Mouse (Mus musculus): ENCODE measurements at regions not wholly inside any gene's neighbourhood (a gene's known extent, or its start where the extent isn't known, plus 50 kb on each side); places are given as distances from the start of the nearest gene placed in this dataset.
"Not testable (repeated sequence)": the region's sequence is repeated elsewhere in the genome, so short reads cannot be mapped to it uniquely, and the experiment has no call there.

DNA sequence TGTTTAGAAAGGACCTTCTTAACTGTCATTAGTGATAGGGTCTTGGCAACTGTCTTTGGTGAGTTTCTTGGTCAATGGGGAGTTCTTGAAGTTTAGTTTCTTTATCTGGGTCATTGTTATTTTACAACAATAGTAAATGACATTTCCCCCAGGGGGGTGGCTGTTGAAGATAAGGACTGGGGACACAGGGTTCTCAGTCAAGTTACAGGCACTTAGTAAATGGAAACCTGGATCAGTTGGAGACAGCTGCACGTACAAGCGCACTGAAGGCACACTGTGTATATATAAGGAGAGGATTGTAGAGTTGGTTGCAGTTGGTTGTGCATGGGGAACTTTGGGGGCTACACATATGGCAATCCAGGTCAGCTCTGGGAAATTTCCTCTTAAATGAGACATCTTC is 169.2 kb upstream of the Serp2 start:
- 98% methylated on average over 2 of the region's 2 CpGs for WGBS
- H3K4me3 ChIP-seq, result no peak overlapping the region
- H3K4me1 ChIP-seq (replicated peaks), result no peaks in the 10 kb centered on the region
- no peak overlapping the region for H3K9ac ChIP-seq
- no peak overlapping the region for H3K4me2 ChIP-seq
- H3K36me3 ChIP-seq, result no peaks in the 10 kb centered on the region
- no peaks in the 10 kb centered on the region for H3K27me3 ChIP-seq
- H3K27ac ChIP-seq, result no peak overlapping the region
- ATAC-seq (ENCODE audit: low FRiP score), result no peak
- no peaks in the 10 kb centered on the region for H3K9me3 ChIP-seq

DNA sequence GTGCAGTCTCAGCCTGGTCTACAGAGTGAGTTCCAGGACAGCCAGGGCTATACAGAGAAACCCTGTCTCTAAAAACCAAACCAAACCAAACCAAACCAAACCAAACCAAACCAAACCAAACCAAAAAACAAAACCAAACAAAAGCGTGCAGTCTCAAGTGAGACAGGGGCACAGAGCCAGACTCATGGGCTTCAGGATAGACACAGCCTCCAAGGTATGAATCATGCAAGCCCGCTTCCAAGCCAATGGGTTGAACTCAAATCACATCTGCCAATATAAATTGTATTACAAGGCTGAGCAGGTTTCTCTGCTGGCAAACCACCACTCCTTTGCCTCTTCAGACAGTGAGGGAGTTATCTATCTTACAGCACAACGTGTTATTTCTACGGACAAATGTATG is 168.5 kb upstream of the Serp2 start:
- not testable (repeated sequence) for H3K4me2 ChIP-seq; H3K4me3 ChIP-seq; H3K36me3 ChIP-seq; H3K27ac ChIP-seq; H3K4me1 ChIP-seq (replicated peaks); H3K9ac ChIP-seq; ATAC-seq (ENCODE audit: low FRiP score); H3K27me3 ChIP-seq; H3K9me3 ChIP-seq
- 96% methylated on average over 4 of the region's 4 CpGs for WGBS

DNA sequence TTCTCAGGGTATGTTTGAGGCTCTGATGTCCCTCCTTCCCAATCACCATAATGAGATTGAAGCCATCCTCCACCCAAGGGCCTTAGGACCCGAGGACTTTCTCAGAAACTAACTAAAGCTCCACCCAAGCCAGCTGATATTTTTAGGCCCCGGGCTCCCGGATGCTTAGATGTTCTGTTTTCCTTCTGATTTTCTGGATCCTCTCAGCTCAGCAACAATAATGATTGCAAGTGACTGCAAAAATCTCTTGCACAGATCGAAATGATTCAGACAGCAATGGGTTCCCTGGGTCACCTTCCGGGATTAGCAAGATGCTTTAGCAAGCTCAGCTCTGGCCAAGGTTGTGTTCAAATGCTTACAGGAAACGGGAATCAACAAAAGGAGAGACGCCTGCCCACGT is 168.1 kb upstream of the Serp2 start:
- Histone ChIP-seq H3K27ac (no peak overlapping the region), H3K9ac (no peak overlapping the region), H3K27me3 (no peaks in the 10 kb centered on the region), H3K36me3 (no peaks in the 10 kb centered on the region), H3K9me3 (no peaks in the 10 kb centered on the region), H3K4me1 (replicated peaks) (no peaks in the 10 kb centered on the region), H3K4me3 (no peak overlapping the region), H3K4me2 (no peak overlapping the region)
- 88% methylated on average over 8 of the region's 8 CpGs for WGBS
- no peak for ATAC-seq (ENCODE audit: low FRiP score)

DNA sequence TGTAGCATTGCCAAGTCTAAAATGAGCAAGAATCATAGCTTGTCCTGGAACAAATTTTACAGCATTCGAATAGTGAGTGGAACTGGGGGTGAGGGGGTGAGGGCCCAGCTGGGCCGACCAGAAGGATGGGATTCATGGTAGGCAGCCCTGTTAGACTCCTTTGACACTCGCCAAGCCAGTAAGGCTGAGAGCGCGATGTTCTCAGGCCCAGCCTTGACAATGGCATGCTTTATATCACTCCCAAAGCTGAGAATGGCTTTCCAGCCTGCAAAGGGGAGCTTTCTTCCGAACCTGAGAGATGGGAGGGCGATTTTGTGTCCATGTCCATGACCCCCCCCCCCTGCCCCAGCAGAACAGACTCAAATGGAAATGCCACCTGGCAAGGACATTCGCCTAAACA is 167.7 kb upstream of the Serp2 start:
- H3K27me3 ChIP-seq, result no peaks in the 10 kb centered on the region
- H3K9me3 ChIP-seq, result no peaks in the 10 kb centered on the region
- H3K36me3 ChIP-seq, result no peaks in the 10 kb centered on the region
- WGBS, result 75% methylated on average over 8 of the region's 8 CpGs
- no peak overlapping the region for H3K4me2 ChIP-seq
- no peak overlapping the region for H3K27ac ChIP-seq
- no peak for ATAC-seq (ENCODE audit: low FRiP score)
- no peak overlapping the region for H3K4me3 ChIP-seq
- no peak overlapping the region for H3K9ac ChIP-seq
- H3K4me1 ChIP-seq (replicated peaks), result no peaks in the 10 kb centered on the region

DNA sequence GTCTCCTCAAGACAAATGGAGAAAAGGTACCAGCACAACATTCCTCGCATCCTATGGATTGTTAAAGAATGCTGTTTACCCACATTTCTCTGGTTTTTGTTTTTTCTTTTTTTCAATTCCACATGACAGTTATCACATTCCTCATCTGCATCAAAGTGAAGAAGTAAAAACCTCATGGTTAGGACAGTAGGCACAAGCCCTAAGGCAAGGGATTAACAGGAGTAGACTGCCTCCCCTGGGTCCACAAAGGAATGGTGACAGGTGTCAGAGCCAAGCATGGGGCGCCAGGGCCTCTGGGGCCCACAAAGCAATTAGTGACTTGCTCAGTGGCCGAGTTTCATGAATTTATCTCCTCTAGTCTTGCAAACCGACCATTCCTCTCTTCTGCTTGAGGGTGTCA is 166.9 kb upstream of the Serp2 start:
- no peak overlapping the region for H3K4me3 ChIP-seq
- H3K4me1 ChIP-seq (replicated peaks), result no peaks in the 10 kb centered on the region
- H3K9ac ChIP-seq, result no peak overlapping the region
- H3K9me3 ChIP-seq, result no peaks in the 10 kb centered on the region
- H3K36me3 ChIP-seq, result no peaks in the 10 kb centered on the region
- ATAC-seq (ENCODE audit: low FRiP score), result no peak
- H3K27me3 ChIP-seq, result no peaks in the 10 kb centered on the region
- no peak overlapping the region for H3K4me2 ChIP-seq
- no peak overlapping the region for H3K27ac ChIP-seq
- WGBS, result 55% methylated on average over 4 of the region's 4 CpGs

DNA sequence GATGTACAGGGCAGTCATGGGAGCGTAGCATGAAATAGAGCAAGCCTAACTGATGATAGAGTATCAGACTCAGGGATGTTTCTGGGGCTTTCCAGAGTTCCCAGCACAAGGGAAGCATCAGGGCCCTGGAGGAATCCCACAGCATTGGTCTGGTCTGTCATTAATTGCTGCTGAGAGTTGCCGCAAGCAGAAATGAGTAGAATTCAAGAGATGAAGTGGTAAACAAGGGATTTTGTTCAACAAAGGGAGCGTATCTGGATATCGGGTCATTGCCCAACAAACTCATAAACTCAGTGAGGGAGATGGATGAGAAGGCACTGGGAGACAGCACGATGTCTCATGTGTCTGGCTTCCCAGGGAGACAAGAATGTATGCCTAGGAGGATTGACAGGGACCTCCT is 165.6 kb upstream of the Serp2 start:
- Histone ChIP-seq H3K4me3 (no peak overlapping the region), H3K9ac (no peak overlapping the region), H3K9me3 (no peaks in the 10 kb centered on the region), H3K27me3 (no peaks in the 10 kb centered on the region), H3K4me2 (no peak overlapping the region), H3K4me1 (replicated peaks) (no peaks in the 10 kb centered on the region), H3K27ac (no peak overlapping the region), H3K36me3 (no peaks in the 10 kb centered on the region)
- no peak for ATAC-seq (ENCODE audit: low FRiP score)
- 91% methylated on average over 5 of the region's 5 CpGs for whole genome bisulfite sequencing

DNA sequence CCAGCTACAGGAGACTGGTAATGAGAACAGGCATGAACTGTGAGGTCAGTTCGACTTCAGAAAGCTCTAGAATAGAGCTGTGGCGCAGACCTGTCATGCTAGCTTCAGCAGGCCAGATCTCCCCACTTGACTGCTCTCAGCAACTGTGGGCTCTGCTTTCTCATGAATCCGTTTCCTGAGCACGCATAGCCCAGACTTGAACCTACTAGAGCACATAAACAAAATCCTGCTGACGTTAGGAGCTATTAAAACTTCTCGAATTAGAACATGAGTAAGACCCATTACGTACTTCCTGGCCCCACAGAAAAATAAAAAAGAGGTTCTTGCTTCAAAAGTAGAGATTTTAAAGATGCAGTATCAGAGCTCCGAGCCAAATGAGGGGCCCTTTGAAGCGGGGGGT is 165.1 kb upstream of the Serp2 start:
- no peaks in the 10 kb centered on the region for H3K27me3 ChIP-seq
- H3K27ac ChIP-seq, result no peak overlapping the region
- ATAC-seq (ENCODE audit: low FRiP score), result no peak
- no peak overlapping the region for H3K4me2 ChIP-seq
- no peak overlapping the region for H3K9ac ChIP-seq
- H3K36me3 ChIP-seq, result no peaks in the 10 kb centered on the region
- WGBS, result 90% methylated on average over 9 of the region's 9 CpGs
- H3K4me3 ChIP-seq, result no peak overlapping the region
- no peaks in the 10 kb centered on the region for H3K9me3 ChIP-seq
- H3K4me1 ChIP-seq (replicated peaks), result no peaks in the 10 kb centered on the region

DNA sequence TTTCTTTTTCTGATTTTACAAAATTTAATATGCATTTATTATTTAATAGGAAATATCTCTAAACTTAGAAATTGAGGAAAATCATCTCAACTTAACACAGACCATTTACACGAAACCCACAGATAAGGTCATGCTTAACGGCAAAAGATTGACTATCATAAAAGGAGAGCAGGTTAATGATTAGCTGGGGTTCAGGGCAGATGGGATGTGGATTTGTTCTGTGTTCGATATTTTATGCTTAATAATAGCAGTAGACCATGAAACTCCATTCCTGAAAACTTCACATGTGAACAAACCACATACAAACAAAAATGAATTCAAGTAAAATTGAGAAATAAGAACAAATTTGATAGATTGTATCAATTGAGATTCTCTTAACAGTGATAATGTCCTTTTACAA is 160.4 kb upstream of the Serp2 start:
- ATAC-seq (ENCODE audit: low FRiP score), result no peak
- no peaks in the 10 kb centered on the region for H3K9me3 ChIP-seq
- no peak overlapping the region for H3K9ac ChIP-seq
- 96% methylated on average over 3 of the region's 3 CpGs for WGBS
- no peaks in the 10 kb centered on the region for H3K36me3 ChIP-seq
- no peak overlapping the region for H3K4me3 ChIP-seq
- H3K4me1 ChIP-seq (replicated peaks), result no peaks in the 10 kb centered on the region
- no peak overlapping the region for H3K4me2 ChIP-seq
- no peak overlapping the region for H3K27ac ChIP-seq
- no peaks in the 10 kb centered on the region for H3K27me3 ChIP-seq

DNA sequence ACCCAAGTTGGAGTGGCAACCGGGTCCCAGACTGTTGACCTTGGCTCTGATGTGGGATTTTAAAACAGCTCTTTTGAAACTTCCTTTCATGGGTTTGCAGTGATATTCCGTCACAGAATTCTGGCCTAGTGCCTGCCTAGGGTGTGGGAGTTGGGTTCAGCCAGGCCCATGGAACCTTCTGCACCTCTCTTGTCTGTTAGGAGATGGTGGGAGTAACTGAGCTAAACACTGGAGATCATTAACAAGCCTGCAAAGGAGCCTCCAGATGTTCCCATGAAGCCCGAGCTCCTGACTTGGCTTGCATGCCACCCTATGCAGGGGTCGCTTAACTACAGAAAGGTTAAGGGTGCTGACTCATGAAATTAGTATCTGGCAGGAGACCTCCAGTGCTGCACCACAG is 158.0 kb upstream of the Serp2 start:
- Histone ChIP-seq H3K27ac (no peak overlapping the region), H3K4me1 (replicated peaks) (no peaks in the 10 kb centered on the region), H3K4me3 (no peak overlapping the region), H3K36me3 (no peaks in the 10 kb centered on the region), H3K27me3 (no peaks in the 10 kb centered on the region), H3K9me3 (no peaks in the 10 kb centered on the region), H3K4me2 (no peak overlapping the region), H3K9ac (no peak overlapping the region)
- 72% methylated on average over 4 of the region's 4 CpGs for WGBS
- no peak for ATAC-seq (ENCODE audit: low FRiP score)

DNA sequence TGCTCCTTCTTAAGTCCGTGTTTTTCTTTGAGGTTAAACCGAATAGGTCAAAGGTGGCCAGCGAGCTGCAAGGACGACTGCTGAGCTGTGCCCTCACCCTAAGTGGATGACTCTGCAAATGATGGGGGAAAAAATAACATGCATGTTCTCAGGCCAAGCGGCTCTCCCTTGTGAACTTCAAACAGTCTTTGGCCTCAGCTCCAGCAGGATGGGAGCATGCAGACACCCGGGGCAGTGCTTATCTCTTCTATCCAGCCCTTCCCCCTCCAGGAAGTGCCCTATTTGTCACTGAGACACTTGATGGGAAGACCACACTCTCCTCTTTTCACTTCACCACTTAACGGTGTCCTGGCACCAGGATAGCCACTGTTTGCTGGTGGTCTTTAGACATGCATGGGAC is 157.3 kb upstream of the Serp2 start:
- Histone ChIP-seq H3K36me3 (no peaks in the 10 kb centered on the region), H3K4me1 (replicated peaks) (no peaks in the 10 kb centered on the region), H3K4me2 (no peak overlapping the region), H3K9ac (no peak overlapping the region), H3K27ac (no peak overlapping the region), H3K4me3 (no peak overlapping the region), H3K9me3 (no peaks in the 10 kb centered on the region), H3K27me3 (no peaks in the 10 kb centered on the region)
- WGBS, result 78% methylated on average over 7 of the region's 7 CpGs
- no peak for ATAC-seq (ENCODE audit: low FRiP score)

DNA sequence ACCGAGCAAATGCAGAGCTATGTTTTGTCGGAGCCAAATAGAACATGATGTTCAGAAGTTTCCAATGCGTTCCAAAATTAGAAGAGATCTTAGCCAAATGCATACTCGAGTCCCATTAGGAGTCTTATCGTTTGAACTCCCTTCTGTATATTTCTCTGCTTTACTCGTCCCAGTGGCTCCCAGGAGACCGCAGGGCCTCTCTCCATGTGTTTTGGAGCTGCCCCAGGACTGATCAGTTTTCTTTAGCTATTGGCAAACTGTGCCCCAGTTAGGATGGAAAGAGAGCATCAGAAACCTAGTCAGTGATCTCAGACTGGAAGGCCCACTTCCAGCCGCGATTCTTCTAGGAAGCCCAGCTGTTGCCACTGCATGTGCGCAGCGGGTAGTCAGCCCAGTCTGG is 152.0 kb upstream of the Serp2 start:
- no peak overlapping the region for H3K4me3 ChIP-seq
- H3K9ac ChIP-seq, result no peak overlapping the region
- no peaks in the 10 kb centered on the region for H3K4me1 ChIP-seq (replicated peaks)
- no peaks in the 10 kb centered on the region for H3K36me3 ChIP-seq
- ATAC-seq (ENCODE audit: low FRiP score), result no peak
- no peak overlapping the region for H3K4me2 ChIP-seq
- 85% methylated on average over 11 of the region's 11 CpGs for WGBS
- H3K9me3 ChIP-seq, result no peaks in the 10 kb centered on the region
- no peak overlapping the region for H3K27ac ChIP-seq
- no peaks in the 10 kb centered on the region for H3K27me3 ChIP-seq

DNA sequence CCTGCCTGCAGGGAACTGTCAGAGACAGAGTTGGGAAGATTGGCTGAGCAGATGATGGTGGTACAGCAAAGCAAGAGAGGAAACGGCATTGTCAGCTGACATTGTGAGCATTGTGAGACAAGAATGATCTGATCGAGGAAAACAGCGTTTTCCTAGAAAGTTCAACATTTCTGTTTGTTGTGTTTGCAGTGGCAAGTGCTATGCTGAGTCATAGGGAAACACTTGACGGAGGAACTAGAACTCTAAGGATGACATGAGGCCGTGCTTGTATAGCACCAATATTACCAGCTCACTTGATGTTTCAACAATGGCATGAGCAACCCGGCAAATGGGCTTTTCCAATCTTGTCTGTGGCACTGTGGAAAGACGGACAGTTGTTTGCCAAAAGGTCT is 146.7 kb upstream of the Serp2 start:
- H3K9ac ChIP-seq, result no peak overlapping the region
- no peaks in the 10 kb centered on the region for H3K9me3 ChIP-seq
- WGBS, result 90% methylated on average over 7 of the region's 7 CpGs

DNA sequence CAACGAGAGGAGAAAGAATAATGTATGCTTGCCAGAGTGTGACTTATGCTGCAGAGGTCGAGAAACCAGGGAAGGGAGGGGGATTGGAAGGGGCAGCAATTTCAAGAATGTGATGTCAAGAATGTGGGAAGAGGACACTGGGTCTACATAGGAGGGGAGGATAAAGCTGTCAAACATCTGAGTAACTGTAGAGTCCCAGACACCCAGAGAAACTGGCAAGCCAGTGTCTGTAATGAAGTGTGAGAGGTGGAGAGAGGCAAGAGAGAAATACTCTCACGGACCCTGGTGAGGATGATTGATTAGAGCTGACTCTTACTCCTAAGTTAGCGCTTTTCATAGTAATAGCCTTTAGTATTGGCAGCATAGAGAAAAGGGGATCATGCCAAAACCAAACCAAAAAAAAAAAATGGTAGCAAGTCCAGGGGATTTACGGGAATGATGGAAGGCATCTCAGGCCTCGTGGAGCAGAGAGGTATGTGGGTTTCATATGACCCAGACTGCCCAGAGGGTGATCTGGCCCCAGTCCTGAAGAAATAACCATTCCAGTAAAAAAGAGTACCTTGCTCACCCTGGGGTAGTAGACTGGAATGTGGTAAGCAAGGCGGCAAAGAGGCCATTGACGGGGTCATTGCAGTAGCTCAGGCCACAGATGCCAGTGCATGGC is 146.2 kb upstream of the Serp2 start:
- H3K27me3 ChIP-seq, result no peaks in the 10 kb centered on the region
- no peaks in the 10 kb centered on the region for H3K9me3 ChIP-seq
- H3K4me3 ChIP-seq, result no peak overlapping the region
- 67% methylated on average over 8 of the region's 8 CpGs for WGBS
- H3K36me3 ChIP-seq, result no peaks in the 10 kb centered on the region
- no peak overlapping the region for H3K4me2 ChIP-seq
- H3K4me1 ChIP-seq (replicated peaks), result peaks cover 17% of the 10 kb centered on the region
- no peak overlapping the region for H3K9ac ChIP-seq
- H3K27ac ChIP-seq, result no peak overlapping the region
- ATAC-seq (ENCODE audit: low FRiP score), result no peak

More for the DNA sequence above, 146.7 kb upstream of the Serp2 start:
- H3K4me1 ChIP-seq (replicated peaks), result peaks cover 12% of the 10 kb centered on the region
- H3K27ac ChIP-seq, result no peak overlapping the region
- no peak overlapping the region for H3K4me3 ChIP-seq
- H3K36me3 ChIP-seq, result no peaks in the 10 kb centered on the region
- H3K4me2 ChIP-seq, result no peak overlapping the region
- ATAC-seq (ENCODE audit: low FRiP score), result no peak
- H3K27me3 ChIP-seq, result no peaks in the 10 kb centered on the region

All from hindbrain, embryonic 13.5 days (tissue).